In the genomic region with DNA sequence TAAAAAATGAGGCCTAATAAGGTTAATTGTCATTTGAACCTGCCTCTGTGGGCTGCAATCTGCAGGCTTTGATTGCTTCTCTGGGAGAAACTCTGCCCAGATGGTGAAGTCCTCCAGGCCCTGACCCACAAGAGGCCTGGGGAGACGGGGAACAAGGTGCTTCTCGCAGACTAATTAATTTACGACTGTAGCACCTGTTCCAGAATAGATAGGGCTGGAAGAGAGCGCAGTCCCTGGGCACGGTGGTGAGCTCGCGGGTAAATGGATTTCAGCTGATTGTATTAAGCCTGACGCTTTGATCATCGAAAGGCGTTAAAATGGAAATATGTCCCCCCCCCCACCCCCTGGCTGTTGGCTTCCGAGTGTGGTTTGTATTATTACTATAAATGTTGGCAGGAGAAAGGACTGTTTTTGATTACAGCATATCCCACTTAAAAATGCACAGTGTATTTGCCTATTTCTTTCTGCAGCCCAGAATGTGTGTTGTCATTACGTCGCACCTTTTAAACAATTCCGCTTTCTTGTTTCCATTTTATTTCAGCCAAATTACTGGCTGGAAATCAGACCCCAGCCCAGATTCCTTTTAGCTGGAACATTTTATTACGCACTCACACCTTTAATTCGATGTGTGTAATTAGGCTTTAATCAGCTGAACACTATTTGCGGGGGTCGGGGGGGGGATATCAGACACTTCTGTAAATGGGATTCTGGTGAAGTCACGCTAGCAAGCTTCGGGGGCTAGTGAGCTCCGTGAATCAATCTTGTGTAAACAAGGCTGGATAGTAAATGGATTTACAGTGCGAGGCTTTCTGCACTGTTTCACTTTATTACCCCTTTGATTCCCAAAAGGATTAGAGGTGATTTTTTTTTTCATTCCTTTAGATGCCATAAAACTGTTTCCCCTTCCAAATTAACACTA, we compare ENCODE assay signal across 10 mouse cellular contexts.
DNase-seq lines count a peak whose midpoint lies in the region; ATAC-seq and TF ChIP-seq lines count a peak whose summit lies in the region.
"Had no signal": no experiment of that assay in that cellular context is flagged by ENCODE, and none has a peak within 500 bp of the region (broad histone marks: within the 10 kb centered on the region; RNA-seq: fewer than 3 reads in every experiment).

No protein-coding gene starts in this region.

- in situ Hi-C loops in CH12.LX (cut with MboI; ENCODE audit: low pct_ligation_motif_present, low pct_unique_long_range_greater_than_20kb, low sequenced_read_pairs), result loop anchor here (25.0 kb wide), 1 partner anchor 1156 kb away; no protein-coding TSS in a partner anchor

- no peak overlapping the region for H3ac ChIP-seq in C2C12 (ENCODE audit: control insufficient read depth, insufficient read length, low read depth)

- no peak for TF ChIP-seq EP300 in CH12.LX (IDR thresholded peaks at IDR 0.05; ENCODE audit: low read length)

- WGBS in forebrain, embryonic 14.5 days, result 13% methylated on average over 22 of the region's 22 CpGs
- 10% methylated on average over 22 of the region's 22 CpGs for WGBS in limb, embryonic 12.5 days

- TF ChIP-seq CTCF in C2C12 (IDR thresholded peaks at IDR 0.05; ENCODE audit: control insufficient read depth, insufficient read depth, insufficient read length) (no peak), CH12.LX (conservative IDR thresholded peaks at IDR 0.05 in 1 of 2, IDR thresholded peaks at IDR 0.05 in 1 of 2; ENCODE audit: low read depth in 2 of 2, low read length in 2 of 2) (no peak)

- no peak overlapping the region for H3K27ac ChIP-seq in CH12.LX (ENCODE audit: insufficient read depth, low read depth)
- H3K27ac ChIP-seq in forebrain, embryonic 14.5 days (ENCODE audit: low read depth, low read length), result peak overlapping the region; percentile 11; the same call in 1 of the 2 replicates
- H3K27ac ChIP-seq in limb, embryonic 12.5 days, result no peak overlapping the region
- H3K27ac ChIP-seq: embryonic facial prominence, embryonic 12.5 days had no signal

- peak overlapping the region; percentile 66; the same call in 1 of the 2 replicates for H3K4me2 ChIP-seq in CH12.LX (ENCODE audit: insufficient read depth, low read depth, poor library complexity, severe bottlenecking)
- peak overlapping the region; percentile 18 for H3K4me2 ChIP-seq in forebrain, embryonic 14.5 days (ENCODE audit: low read length)
- peak overlapping the region; percentile 20 for H3K4me2 ChIP-seq in limb, embryonic 12.5 days
- H3K4me2 ChIP-seq: embryonic facial prominence, embryonic 12.5 days had no signal

- no peaks in the 10 kb centered on the region for H3K36me3 ChIP-seq in C2C12 (ENCODE audit: control insufficient read depth, insufficient read depth)
- no peaks in the 10 kb centered on the region for H3K36me3 ChIP-seq in CH12.LX (replicated peaks in 1 of 2; ENCODE audit: control insufficient read depth in 1 of 2, insufficient read depth in 1 of 2, low read length in 1 of 2)
- H3K36me3 ChIP-seq in forebrain, embryonic 14.5 days (ENCODE audit: control insufficient read depth, insufficient read depth, low read length), result no peaks in the 10 kb centered on the region
- H3K36me3 ChIP-seq in limb, embryonic 12.5 days, result no peaks in the 10 kb centered on the region
- H3K36me3 ChIP-seq: embryonic facial prominence, embryonic 12.5 days had no signal

- ATAC-seq in forebrain, embryonic 14.5 days, result peak; percentile 80
- ATAC-seq in limb, embryonic 12.5 days (ENCODE audit: insufficient number of reproducible peaks, insufficient read depth, low FRiP score, low TSS enrichment, low read depth), result peak; percentile 59; the same call in 1 of the 2 replicates
- ATAC-seq in granulocyte monocyte progenitor cell, adult 5-6 weeks (replicated peaks; ENCODE audit: poor library complexity, severe bottlenecking), result no peak

- no peak overlapping the region for H3K4me3 ChIP-seq in C2C12 (ENCODE audit: insufficient read depth, poor library complexity, severe bottlenecking)
- H3K4me3 ChIP-seq in CH12.LX (replicated peaks in 1 of 3; ENCODE audit: low read depth in 2 of 3, low read length in 2 of 3, poor library complexity in 1 of 3), result no peak overlapping the region
- H3K4me3 ChIP-seq in forebrain, embryonic 14.5 days (ENCODE audit: low read depth, low read length), result no peak overlapping the region
- no peak overlapping the region for H3K4me3 ChIP-seq in limb, embryonic 12.5 days (replicated peaks)
- H3K4me3 ChIP-seq: embryonic facial prominence, embryonic 12.5 days had no signal

- H3K27me3 ChIP-seq in C2C12 (ENCODE audit: control insufficient read depth, insufficient read depth, insufficient read length), result peaks cover 4% of the 10 kb centered on the region
- H3K27me3 ChIP-seq in CH12.LX (replicated peaks), result no peaks in the 10 kb centered on the region
- no peaks in the 10 kb centered on the region for H3K27me3 ChIP-seq in forebrain, embryonic 14.5 days (replicated peaks; ENCODE audit: control insufficient read depth, insufficient read depth, low read length)
- peaks cover 83% of the 10 kb centered on the region for H3K27me3 ChIP-seq in limb, embryonic 12.5 days
- H3K27me3 ChIP-seq: embryonic facial prominence, embryonic 12.5 days had no signal

- no peaks in the 10 kb centered on the region for H3K79me3 ChIP-seq in C2C12 (ENCODE audit: low read depth)

- TF ChIP-seq RAD21 in CH12.LX (IDR thresholded peaks at IDR 0.05; ENCODE audit: low read depth, low read length), result no peak

- no peak for DNase-seq in CH12.LX (ENCODE audit: extremely low read depth)
- peak; percentile 85 for DNase-seq in forebrain, embryonic 14.5 days (ENCODE audit: low spot score)
- DNase-seq in urinary bladder, postnatal 10 days (ENCODE audit: low spot score), result no peak
- DNase-seq in gastrocnemius, postnatal 10 days, result no peak
- DNase-seq: kidney, adult 8-10 months; lung, postnatal 10 days had no signal

- peaks cover 0 to 7% of the 10 kb centered on the region in 2 experiments; a peak in 2 of 4 replicates for H3K4me1 ChIP-seq in CH12.LX (ENCODE audit: control insufficient read depth in 1 of 2, insufficient read depth in 2 of 2)
- H3K4me1 ChIP-seq in forebrain, embryonic 14.5 days (ENCODE audit: control insufficient read depth, insufficient read depth, low read length), result peaks cover 17% of the 10 kb centered on the region
- peaks cover 21% of the 10 kb centered on the region for H3K4me1 ChIP-seq in limb, embryonic 12.5 days (replicated peaks)

- TF ChIP-seq POLR2A in CH12.LX (IDR thresholded peaks at IDR 0.05; ENCODE audit: low read depth, low read length), result no peak

- H3K9ac ChIP-seq in CH12.LX (ENCODE audit: insufficient read depth, low read depth), result no peak overlapping the region
- H3K9ac ChIP-seq in forebrain, embryonic 14.5 days (ENCODE audit: low read length), result no peak overlapping the region
- no peak overlapping the region for H3K9ac ChIP-seq in limb, embryonic 12.5 days (replicated peaks)
- H3K9ac ChIP-seq: embryonic facial prominence, embryonic 12.5 days had no signal

- no peaks in the 10 kb centered on the region for H3K79me2 ChIP-seq in C2C12 (ENCODE audit: control insufficient read depth, insufficient read depth)
- no peaks in the 10 kb centered on the region for H3K79me2 ChIP-seq in CH12.LX (replicated peaks; ENCODE audit: control insufficient read depth, extremely low read depth, insufficient read depth, poor library complexity, severe bottlenecking)

- H3K9me3 ChIP-seq in CH12.LX (replicated peaks; ENCODE audit: low read length), result no peaks in the 10 kb centered on the region
- H3K9me3 ChIP-seq in forebrain, embryonic 14.5 days (replicated peaks; ENCODE audit: control insufficient read depth, low read length), result no peaks in the 10 kb centered on the region
- H3K9me3 ChIP-seq in limb, embryonic 12.5 days, result no peaks in the 10 kb centered on the region
- H3K9me3 ChIP-seq: embryonic facial prominence, embryonic 12.5 days had no signal

- dilution Hi-C loops in CH12.LX (cut with MboI; ENCODE audit: extremely low pct_ligation_motif_present, extremely low pct_unique_long_range_greater_than_20kb, low sequenced_read_pairs), result no loop called here

TF ChIP-seq in C2C12, 6 proteins besides CTCF, POLR2A, EP300 and RAD21:
- TF ChIP-seq MYOD1 (IDR thresholded peaks at IDR 0.05; ENCODE audit: control insufficient read depth, insufficient read length, low read depth) (peak; percentile 43), MYOG (IDR thresholded peaks at IDR 0.05; ENCODE audit: control insufficient read depth, extremely low read depth, insufficient read length) (no peak), FOSL1 (IDR thresholded peaks at IDR 0.05; ENCODE audit: insufficient read depth, low read length, poor library complexity, severe bottlenecking) (no peak)

TF ChIP-seq in CH12.LX, 34 proteins besides CTCF, POLR2A, EP300 and RAD21:
- TF ChIP-seq ZMIZ1 (IDR thresholded peaks at IDR 0.05; ENCODE audit: low read depth, low read length) (no peak), USF2 (conservative IDR thresholded peaks at IDR 0.05; ENCODE audit: low read depth, low read length) (no peak), MAX (IDR thresholded peaks at IDR 0.05; ENCODE audit: low read length) (no peak)
